Mouse (Mus musculus): Measurements from ENCODE around the gene Nktr. TPM values are rescaled to one million over a fixed set of nuclear protein-coding genes. Genes with fewer than 3 reads are reported as not detected.

Nktr gene
- polyA plus RNA-seq (2015; fragmentation: Illumina TruSeq; extraction: RNeasy Lipid Tissue Mini Kit (QIAGEN cat#74804); ENCODE audit: insufficient read depth, low replicate concordance) = 206 TPM

GRCm38 (mm10) chr9:121718792-121719318, at the start of gene Nktr:
TSS of gene Nktr (plus strand) at chr9:121719169.

GRCm38 (mm10) chr9:121704646-121705625, 14.0 kb upstream of the Nktr start, which contains the start of gene Sec22c:
TSS of gene Sec22c (minus strand) at chr9:121705490.

DNA sequence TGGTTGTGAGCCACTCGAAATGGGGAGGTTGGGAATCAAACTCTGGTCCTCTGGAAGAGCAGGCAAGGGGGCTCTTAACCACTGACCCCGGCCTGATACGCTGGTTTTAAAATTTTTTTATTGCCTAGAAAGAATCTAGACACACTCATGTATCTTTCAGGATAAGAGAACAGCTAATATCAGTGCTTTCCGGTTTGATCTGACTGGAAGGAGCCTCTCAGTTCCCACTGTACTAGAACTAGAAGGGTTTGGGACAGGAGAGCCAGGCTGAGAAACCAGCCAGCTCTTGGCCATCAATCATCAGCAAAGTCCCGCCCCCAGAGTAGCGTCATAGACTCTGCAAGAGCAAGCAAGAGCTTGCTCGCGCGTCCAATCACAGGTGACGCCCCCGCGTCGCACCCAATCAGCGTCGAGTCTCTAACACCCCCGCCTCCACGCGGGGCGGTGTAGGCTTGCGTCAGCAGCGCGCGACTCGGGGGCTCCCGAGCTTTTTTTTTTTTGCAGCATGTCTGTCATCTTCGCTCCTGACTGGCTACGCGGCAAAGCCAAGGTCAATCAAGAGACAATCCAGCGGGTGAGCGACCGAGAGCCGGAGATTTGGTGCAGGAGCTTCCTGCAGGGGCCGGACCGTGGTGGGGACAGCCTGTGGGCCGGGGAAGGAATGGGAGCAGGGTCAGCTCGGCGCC, 8.9 kb upstream of the Nktr start, which contains the start of gene Ss18l2:
TSS of gene Ss18l2 (plus strand) at position 432 of the 686 bp plus-strand sequence.

DNA sequence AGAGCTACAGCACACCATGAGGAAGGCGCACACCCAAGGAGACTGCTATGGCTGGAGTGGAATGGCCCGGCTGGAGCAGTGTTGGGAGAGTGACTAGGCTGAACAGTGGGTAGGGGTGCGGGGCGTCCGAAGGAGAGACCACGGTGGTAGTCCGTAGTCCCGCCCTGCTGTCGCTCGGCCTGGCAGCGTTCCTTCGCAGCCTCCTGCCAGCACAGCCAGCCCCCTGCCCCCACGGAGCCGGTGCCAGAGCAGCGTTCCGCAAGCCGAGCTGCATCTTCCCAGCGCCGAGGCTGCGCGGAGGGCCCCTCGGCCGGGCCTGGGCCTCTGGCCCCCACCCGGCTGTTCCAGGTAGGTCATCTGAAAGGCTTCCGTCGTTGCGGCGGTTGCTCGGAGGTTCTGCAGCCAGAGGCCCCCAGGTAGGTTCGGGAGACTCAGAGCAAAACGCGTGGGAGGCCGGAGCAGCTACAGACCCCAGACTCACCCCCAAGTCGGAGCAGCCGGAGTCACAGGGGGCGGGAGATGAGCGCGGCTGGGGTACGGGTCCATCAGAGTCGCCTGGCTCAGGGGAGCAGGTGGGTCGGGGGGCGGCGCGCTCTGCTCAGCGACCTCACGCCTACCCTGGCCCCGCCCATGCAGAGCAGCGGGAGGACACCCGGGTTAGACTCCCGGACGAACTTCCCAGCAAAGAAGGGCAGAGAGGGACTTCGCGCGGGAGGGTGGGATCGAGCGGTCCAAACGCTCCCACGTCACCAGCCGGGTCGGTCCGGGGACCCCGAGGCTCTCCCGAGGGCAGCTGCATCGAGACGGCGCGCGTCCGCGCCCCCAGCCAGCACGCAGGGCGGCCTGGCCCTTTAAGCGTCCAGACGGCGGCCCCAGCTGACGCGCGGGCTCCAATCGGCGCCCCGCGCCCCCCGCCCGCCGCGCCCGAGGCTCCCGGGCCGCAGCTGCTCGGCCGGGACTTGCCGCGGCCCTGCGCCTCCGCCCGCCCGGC, 40.4 kb downstream of the Nktr start, which contains the start of gene Zfp651:
TSS of gene Zfp651 (plus strand) at position 240 of the 991 bp plus-strand sequence.

DNA sequence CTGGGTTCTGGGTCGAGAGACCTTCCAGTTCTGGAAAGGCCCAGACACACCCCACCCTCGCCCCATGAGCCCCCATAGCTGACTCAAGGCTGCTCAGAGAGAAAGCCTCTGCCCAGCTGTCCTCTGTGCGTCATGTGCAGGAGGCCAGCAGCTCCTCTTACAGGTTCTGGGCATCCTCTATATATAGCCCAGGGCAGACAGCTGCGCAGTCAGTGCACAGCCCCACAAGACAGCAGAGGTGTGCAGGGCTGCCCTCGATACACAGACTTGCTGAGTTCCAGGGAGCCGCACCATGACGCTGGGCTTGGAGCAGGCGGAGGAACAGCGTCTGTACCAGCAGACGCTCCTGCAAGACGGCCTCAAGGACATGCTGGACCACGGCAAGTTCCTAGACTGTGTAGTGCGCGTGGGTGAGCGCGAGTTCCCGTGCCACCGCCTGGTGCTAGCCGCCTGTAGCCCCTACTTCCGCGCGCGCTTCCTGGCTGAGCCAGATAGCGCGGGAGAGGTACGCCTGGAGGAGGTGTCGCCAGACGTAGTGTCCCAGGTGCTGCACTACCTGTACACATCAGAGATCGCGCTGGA, 58.6 kb downstream of the Nktr start, which contains the start of gene Klhl40:
TSS of gene Klhl40 (plus strand) at position 124 of the 582 bp plus-strand sequence.

DNA sequence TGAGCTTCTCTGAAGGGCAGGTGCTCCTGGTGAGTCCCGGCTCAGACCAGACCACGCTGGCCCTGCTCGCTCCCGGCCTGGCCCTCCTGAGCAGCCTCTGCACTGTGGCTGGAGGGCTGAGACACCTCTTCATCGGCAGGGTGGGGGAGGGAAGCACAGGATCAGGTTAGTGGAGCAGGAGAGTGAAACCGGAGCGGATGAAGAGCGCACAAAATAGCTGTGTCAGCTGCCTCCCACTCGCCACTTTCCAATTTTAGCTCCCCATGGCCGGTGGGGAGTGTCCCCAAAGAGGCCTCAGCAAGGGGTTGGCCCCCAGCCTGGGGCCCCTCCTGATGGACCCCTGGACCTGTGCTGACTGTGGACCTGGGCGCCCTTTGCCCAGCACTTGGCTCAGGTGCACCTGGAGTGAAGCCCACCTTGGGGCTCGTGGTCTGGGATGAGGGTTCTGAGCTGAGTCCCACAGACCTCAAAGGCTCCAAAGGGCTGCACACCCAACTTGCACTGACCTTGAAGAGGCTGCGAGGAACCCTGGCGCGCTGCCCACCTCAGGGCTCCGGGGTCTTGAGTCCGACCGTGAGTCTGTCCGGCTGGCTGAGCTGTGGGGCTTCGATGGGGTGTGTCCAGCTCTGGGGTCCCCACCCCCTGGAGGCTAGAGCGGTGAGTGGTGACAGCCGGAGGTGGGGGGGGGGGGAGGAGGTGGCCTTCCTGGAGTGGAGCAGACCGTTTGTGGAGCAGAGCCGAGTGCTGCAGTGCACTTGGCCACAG, 73.0 kb downstream of the Nktr start, which contains the start of gene Hhatl:
TSS of gene Hhatl (minus strand) at position 751 of the 765 bp plus-strand sequence.

Other genes starting within 250 kb of the Nktr start
- not detected for gene Cck, start 223.5 kb upstream of the Nktr start, polyA plus RNA-seq (2015; fragmentation: Illumina TruSeq; extraction: RNeasy Lipid Tissue Mini Kit (QIAGEN cat#74804); ENCODE audit: insufficient read depth, low replicate concordance)
- gene Lyzl4, start 77.1 kb upstream of the Nktr start, polyA plus RNA-seq (2015; fragmentation: Illumina TruSeq; extraction: RNeasy Lipid Tissue Mini Kit (QIAGEN cat#74804); ENCODE audit: insufficient read depth, low replicate concordance) = not detected
- gene Vipr1, start 76.5 kb upstream of the Nktr start, polyA plus RNA-seq (2015; fragmentation: Illumina TruSeq; extraction: RNeasy Lipid Tissue Mini Kit (QIAGEN cat#74804); ENCODE audit: insufficient read depth, low replicate concordance) = 10.0 TPM
- gene Sec22c, start 13.7 kb upstream of the Nktr start, polyA plus RNA-seq (2015; fragmentation: Illumina TruSeq; extraction: RNeasy Lipid Tissue Mini Kit (QIAGEN cat#74804); ENCODE audit: insufficient read depth, low replicate concordance) = 7.6 TPM
- 26.5 TPM for gene Ss18l2, start 8.8 kb upstream of the Nktr start, polyA plus RNA-seq (2015; fragmentation: Illumina TruSeq; extraction: RNeasy Lipid Tissue Mini Kit (QIAGEN cat#74804); ENCODE audit: insufficient read depth, low replicate concordance)
- 0.81 TPM for gene Zfp651, start 40.2 kb downstream of the Nktr start, polyA plus RNA-seq (2015; fragmentation: Illumina TruSeq; extraction: RNeasy Lipid Tissue Mini Kit (QIAGEN cat#74804); ENCODE audit: insufficient read depth, low replicate concordance)
- not detected for gene Klhl40, start 58.4 kb downstream of the Nktr start, polyA plus RNA-seq (2015; fragmentation: Illumina TruSeq; extraction: RNeasy Lipid Tissue Mini Kit (QIAGEN cat#74804); ENCODE audit: insufficient read depth, low replicate concordance)
- not detected for gene Hhatl, start 73.3 kb downstream of the Nktr start, polyA plus RNA-seq (2015; fragmentation: Illumina TruSeq; extraction: RNeasy Lipid Tissue Mini Kit (QIAGEN cat#74804); ENCODE audit: insufficient read depth, low replicate concordance)
- gene Ccdc13, start 120.3 kb downstream of the Nktr start, polyA plus RNA-seq (2015; fragmentation: Illumina TruSeq; extraction: RNeasy Lipid Tissue Mini Kit (QIAGEN cat#74804); ENCODE audit: insufficient read depth, low replicate concordance) = not detected
- 51.9 TPM for gene Higd1a, start 139.2 kb downstream of the Nktr start, polyA plus RNA-seq (2015; fragmentation: Illumina TruSeq; extraction: RNeasy Lipid Tissue Mini Kit (QIAGEN cat#74804); ENCODE audit: insufficient read depth, low replicate concordance)
- 22.0 TPM for gene Ackr2, start 179.2 kb downstream of the Nktr start, polyA plus RNA-seq (2015; fragmentation: Illumina TruSeq; extraction: RNeasy Lipid Tissue Mini Kit (QIAGEN cat#74804); ENCODE audit: insufficient read depth, low replicate concordance)
- gene Cyp8b1, start 197.1 kb downstream of the Nktr start, polyA plus RNA-seq (2015; fragmentation: Illumina TruSeq; extraction: RNeasy Lipid Tissue Mini Kit (QIAGEN cat#74804); ENCODE audit: insufficient read depth, low replicate concordance) = not detected
- 0.22 TPM for gene Fam198a, start 231.8 kb downstream of the Nktr start, polyA plus RNA-seq (2015; fragmentation: Illumina TruSeq; extraction: RNeasy Lipid Tissue Mini Kit (QIAGEN cat#74804); ENCODE audit: insufficient read depth, low replicate concordance)